Mouse (Mus musculus) testis, postnatal 14 days (tissue): ENCODE measurements around the gene Uqcrc2.

Experiments
- DNase-seq: peaks from one replicate; pipeline ENCODE4 v3.0.0; 2021; ENCODE audit warnings: low spot score

Gene Uqcrc2

GRCm38 (mm10) chr7:120634711-120635361, at the start of gene Uqcrc2:
TSS of gene Uqcrc2 (plus strand) at chr7:120635176.
- peak; percentile 90 for DNase-seq

DNA sequence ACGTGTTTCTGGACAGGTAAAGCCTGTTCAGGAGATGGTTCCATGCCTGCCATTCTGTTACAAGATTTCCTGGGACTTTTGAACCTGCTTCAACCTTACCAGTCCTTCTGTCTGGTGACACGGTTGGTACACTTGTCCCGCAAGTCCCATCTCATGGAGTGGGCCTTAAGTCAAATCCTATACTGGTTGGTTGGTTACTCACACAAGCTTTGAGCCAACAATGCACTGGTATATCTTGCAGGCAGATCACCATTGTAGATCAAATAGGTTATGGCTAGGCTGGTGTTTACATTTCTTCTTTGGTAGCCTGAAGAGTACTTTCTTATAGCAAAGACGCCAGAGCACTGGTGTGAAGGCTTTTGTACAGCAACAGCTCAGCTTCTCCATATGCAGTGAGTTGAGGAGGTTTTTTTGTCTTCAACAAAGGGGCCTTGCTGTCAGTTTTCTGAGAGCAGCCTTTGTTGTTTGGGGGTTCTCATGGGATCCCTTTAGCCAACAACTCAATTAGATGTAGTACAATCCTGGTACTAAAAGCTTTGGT, 37.7 kb upstream of the Uqcrc2 start:
- no peak for DNase-seq

DNA sequence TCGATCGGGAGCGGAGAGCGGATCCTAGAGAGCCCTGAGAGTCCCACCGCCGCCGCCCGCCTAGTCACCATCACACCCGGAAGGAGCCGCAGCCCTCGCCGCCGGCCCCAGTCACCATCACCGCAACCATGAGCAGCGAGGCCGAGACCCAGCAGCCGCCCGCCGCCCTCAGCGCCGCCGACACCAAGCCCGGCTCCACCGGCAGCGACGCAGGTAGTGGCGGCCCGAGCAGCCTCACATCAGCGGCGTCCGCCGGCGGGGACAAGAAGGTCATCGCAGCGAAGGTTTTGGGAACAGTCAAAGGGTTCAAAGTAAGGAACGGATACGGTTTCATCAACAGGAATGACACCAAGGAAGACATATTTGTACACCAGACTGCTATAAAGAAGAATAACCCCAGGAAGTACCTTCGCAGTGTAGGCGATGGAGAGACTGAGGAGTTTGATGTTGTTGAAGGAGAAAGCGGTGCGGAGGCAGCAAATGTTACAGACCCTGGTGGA, 37.2 kb upstream of the Uqcrc2 start:
- peak; percentile 12 for DNase-seq

GRCm38 (mm10) chr7:120598355-120598754, 36.6 kb upstream of the Uqcrc2 start:
- no peak for DNase-seq

- DNase-seq, result no peak
Measured at GRCm38 (mm10) chr7:120620075-120620771, 14.8 kb upstream of the Uqcrc2 start.

- no peak for DNase-seq
Measured at GRCm38 (mm10) chr7:120620841-120621240, 14.1 kb upstream of the Uqcrc2 start.

GRCm38 (mm10) chr7:120632518-120632917, 2.5 kb upstream of the Uqcrc2 start:
- DNase-seq, result no peak

DNA sequence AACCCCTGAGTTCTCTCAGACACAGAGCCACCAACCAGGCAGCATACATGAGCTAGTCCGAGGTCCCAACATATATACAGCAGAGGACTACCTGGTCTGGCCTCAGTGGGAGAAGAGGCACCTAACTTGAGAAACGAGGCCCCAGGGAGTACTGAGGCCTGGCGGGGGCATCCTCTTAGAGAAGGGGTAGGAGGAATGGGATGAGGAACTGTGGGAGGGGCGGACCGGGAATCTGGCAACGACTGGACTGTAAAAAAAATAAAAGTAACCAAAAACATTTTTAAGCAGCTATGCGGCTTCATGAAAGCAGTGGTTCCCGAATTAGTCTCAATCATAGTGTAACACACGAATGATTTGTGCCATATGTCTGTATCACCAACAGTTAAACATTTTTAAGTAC, 675 bp upstream of the Uqcrc2 start:
- no peak for DNase-seq

DNA sequence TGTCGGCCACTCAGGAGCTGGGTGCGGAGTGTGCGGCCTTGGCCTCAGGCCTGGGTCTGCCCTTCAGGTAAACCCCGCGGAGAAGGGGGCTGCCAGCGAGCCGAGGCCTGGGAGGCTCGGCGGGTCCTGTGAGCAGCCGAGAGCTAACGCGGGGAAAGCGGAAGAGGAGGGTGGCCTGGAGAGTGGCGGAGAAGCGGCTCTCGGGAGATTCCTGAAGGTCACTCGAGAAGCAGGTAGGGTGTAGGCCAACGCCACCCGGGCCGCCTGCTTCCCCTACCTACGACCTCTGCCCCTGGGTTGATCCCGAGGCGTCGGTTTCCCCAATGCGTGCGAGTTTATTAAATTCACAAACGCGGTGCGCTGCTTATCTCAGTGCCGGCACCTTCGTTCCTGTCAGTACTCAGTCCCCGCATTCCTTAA, 396 bp downstream of the Uqcrc2 start:
- DNase-seq, result no peak

GRCm38 (mm10) chr7:120635821-120636220, 845 bp downstream of the Uqcrc2 start:
- no peak for DNase-seq

- no peak for DNase-seq
Measured at GRCm38 (mm10) chr7:120643217-120643616, 8.2 kb downstream of the Uqcrc2 start.

DNA sequence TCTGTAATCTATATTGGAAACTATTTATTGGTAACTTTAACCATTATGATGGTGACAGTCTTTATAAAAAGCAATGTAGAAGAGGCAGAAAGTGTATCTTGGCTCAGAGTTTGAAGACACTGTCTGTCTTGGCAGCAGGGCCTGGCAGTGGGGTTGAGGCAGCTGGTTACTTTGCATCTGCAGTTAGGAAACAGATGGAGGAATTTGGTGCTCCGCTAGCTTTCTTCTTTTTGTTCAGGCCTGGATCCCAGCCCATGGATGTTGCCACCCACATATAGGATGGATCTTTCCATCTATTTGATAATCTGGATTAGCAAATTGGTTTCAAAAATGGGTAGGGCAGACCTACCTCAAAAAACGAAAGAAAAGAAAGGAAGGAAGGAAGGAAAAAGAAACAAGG, 12.9 kb downstream of the Uqcrc2 start:
- no peak for DNase-seq

- no peak for DNase-seq
Measured at GRCm38 (mm10) chr7:120662079-120662478, 27.1 kb downstream of the Uqcrc2 start.

- peak; percentile 74 for DNase-seq
Measured at GRCm38 (mm10) chr7:120670153-120670875, 35.3 kb downstream of the Uqcrc2 start, which contains the start of gene Pdzd9. TSS of gene Pdzd9 (minus strand) at chr7:120670343.

DNA sequence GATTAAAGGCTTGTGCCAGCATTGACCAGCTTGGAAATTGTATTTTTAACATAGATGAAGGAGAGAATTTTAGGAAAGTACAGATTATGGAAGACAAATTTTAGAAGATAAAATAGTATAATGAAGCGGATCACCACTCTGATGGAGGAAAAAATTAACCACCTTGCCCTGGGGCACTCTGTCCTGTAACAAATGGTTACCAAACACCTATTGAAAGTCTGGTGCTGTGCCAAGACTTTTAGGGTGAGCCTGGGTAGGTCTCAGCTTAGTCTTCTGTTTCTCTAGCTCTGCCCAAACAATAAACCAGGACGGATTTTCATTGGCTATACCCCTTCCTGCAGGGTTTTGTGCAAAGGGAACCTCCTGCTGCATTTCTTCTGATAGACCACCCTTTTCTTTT, 36.3 kb downstream of the Uqcrc2 start:
- no peak for DNase-seq

- peak; percentile 78 for DNase-seq
Measured at GRCm38 (mm10) chr7:120677001-120677643, 42.1 kb downstream of the Uqcrc2 start, which contains the start of gene Mosmo. TSS of gene Mosmo (plus strand) at chr7:120677618.

- DNase-seq, result peak; percentile 56
Measured at GRCm38 (mm10) chr7:120677764-120678531, 43.0 kb downstream of the Uqcrc2 start.

GRCm38 (mm10) chr7:120679023-120679422, 44.0 kb downstream of the Uqcrc2 start:
- no peak for DNase-seq

DNA sequence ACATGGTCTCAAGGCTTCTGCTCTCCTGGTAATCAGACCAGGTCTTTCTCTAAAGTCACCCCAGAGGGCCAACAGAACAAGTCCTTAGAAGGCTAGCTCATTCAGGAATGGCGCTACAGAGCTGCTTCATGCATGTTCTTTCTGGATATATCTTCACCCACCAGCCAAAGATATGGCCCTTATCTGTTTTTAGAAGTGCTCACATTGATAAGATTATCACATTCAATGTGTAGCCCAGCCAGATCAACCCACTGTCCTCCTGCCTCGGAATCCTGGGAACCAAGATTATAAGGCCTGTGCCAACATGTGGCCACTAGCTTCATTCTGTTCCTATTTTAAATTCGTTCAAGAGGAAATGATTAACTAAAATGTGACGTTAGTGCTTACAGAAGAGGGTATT, 47.0 kb downstream of the Uqcrc2 start:
- no peak for DNase-seq

DNA sequence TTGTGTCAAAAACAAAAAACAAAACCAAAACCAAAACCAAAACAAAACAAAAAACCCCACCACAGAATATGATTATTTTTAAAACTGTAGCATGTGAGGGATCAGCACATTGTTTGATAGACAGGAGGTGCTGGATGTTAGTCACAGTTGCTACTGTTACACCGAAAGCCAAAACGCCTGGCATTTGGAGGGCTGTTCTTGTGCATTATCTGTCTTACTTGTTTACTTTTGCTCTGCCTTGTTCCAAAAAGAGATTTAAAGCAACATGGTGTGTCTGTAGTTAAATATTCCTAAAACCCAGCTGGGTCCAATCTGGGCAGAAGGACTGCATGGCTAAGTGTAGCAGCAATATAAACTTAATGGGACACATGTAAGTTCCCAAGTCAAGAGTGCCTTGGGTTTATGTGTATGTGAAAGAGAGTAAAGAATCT, 49.8 kb downstream of the Uqcrc2 start:
- DNase-seq, result no peak

DNA sequence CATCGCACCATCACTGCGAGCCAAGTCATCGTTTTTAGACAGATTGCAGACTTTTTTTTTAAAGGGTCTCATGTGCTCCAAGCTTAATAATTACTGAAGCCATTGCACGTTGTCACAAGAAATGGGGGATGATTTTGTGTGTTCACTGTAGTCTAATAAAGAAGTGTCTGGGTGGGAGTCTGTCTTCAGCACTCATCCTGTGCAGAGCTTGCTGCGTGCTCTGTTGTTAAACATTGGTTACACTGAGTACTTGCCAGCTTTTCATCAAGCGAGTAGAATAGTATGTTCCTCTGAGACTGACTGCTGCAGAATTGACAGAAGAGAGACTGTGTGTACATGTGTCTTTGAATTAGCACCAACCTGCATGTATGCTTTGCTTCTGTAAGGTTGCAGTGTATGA, 50.3 kb downstream of the Uqcrc2 start:
- no peak for DNase-seq
